Mouse (Mus musculus): ENCODE measurements around the gene Gm960. TPM values are rescaled to one million over a fixed set of nuclear protein-coding genes. Genes with fewer than 3 reads are reported as not detected.

Gm960 gene
- total RNA-seq, 4 experiments from 2014 or later, result not detected

DNA sequence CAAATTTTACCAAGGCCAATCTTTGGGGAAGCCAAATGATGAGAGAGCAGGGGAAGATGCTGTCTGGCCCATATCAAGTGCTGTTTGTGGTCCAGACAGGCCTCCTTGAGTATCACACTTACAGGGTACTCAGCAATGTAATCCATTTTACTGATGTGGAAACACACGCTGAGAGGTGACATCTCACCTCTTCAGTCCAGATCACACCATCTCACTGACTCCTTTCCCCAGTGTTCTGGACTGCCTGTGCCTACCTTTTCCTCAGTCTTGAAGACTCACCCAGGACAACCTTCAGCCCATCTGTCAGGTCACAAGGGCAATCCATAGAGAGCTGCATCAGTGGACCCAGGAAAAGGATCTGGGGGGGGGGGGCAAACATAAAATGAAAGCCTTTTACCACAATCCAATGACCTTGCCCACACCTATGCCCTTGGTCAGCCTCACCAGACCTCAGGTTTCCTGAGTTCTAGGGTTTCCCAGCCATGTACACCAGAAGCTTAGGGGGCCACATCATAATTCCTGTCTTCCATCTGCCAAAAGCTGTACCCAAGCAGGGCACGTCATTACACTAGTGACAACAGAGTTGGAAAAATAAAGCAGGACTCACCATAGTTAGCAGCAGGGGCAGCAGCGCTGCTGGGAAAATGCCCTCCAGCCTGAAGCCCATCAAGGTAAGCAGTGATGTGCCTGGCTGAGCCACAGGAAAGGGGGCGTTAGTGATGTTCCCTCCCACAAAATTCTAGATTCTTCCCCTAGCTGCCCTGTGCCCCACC is 73.9 kb downstream of the Gm960 start:
- no peak for DNase-seq (ENCODE audit: low spot score in 2 of 2)

DNA sequence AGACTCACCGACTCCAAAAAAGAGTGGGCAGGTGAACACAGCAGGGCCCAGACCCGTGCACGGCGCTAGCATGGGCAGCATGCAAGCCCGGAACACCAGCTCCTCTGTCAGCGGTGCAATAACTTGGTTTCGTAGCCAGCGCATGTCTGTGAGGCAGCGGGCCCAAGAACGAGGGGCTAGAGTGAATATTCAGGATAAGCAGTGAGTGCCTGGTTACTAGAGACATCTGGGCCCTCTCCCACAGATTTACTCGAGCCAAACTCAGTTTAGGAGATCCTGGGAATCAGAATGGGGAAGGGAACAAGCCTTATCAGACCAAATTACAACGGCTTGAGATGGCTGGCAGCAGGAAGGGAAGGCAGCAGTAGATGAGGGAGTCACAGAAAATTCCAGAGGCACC is 74.5 kb downstream of the Gm960 start:
- no peak for DNase-seq (ENCODE audit: low spot score in 2 of 2)

DNA sequence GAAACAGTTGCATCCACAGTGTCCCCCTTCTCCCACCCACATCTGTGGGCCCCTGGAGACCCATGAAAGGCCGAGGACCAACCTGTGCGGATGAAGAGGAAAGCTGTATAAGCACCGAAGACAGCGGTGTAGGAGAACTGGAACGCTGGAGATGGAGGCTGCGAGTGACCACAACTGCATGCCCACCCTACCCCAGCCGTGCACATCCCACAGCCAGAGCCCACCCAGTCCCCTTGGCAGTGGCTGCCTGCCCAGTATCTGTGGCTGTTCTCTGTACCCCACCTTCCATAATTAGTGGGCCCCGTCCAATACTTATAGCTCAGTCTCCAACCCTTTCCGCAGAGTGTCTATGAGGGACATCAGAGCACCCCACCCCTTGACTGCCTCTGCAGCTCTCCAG is 75.0 kb downstream of the Gm960 start:
- DNase-seq (ENCODE audit: low spot score in 2 of 2), result no peak

DNA sequence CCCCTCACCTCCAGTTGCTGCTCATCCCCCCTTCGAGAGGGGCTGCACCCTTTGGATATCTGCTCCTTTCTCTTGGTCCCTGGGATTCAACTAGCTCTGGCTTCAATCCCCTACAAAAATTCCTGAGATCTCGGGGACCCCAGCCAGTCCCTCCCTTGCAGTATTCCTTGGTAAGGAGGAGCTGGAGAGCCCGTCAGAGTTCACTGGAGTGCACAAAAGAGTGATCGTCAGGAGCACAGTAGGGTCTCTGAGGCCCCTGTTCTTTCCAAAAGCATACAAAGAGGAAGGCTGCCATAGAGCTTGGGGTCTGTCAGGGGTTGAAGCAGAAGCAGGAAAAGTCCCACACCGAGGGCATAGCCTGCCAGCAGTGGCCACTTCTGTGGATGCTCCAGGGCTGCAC is 75.7 kb downstream of the Gm960 start:
- no peak for DNase-seq (ENCODE audit: low spot score in 2 of 2)

DNA sequence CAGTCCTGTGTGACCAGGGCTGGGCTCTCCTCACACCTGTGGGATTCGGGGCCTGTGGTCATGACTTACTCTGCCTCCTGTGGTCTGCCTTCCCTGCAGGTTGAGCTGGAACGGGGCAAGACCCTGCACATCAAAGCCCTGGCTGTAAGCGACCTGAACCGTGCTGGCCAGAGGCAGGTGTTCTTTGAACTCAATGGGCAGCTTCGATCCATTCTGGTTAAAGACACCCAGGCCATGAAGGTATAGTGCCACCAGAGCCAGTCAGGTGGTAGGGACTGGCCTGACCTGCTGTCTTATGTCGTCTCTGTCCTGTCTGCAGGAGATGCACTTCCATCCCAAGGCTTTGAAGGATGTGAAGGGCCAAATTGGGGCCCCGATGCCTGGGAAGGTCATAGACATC is 77.7 kb downstream of the Gm960 start:
- no peak for DNase-seq (ENCODE audit: low spot score in 2 of 2)

DNA sequence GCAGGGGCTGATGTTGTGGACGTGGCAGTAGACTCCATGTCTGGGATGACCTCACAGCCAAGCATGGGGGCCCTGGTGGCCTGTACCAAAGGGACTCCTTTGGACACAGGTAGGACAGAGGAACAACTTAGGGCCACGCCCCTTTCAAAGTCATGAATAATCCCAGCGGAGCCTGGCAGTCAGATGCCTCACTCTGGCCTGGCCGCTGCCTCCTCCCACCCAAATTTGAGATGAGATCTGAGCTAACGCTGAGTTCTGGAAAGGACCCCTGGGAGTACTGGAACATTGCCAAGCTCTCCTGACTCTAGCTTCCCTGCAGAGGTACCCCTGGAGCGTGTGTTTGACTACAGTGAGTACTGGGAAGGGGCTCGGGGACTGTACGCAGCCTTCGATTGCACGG is 79.0 kb downstream of the Gm960 start:
- no peak for DNase-seq (ENCODE audit: low spot score in 2 of 2)

DNA sequence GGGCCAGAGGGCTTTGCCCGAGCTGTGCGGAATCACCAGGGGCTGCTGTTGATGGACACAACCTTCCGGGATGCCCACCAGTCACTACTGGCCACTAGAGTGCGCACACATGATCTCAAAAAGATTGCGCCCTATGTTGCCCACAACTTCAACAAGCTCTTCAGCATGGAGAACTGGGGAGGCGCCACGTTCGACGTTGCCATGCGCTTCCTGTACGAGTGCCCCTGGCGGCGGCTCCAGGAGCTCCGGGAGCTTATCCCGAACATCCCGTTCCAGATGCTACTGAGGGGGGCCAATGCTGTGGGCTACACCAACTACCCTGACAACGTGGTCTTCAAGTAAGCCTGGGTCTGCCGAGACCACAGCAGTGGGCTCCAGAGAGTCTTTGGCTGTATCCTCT is 80.3 kb downstream of the Gm960 start:
- no peak for DNase-seq (ENCODE audit: low spot score in 2 of 2)

DNA sequence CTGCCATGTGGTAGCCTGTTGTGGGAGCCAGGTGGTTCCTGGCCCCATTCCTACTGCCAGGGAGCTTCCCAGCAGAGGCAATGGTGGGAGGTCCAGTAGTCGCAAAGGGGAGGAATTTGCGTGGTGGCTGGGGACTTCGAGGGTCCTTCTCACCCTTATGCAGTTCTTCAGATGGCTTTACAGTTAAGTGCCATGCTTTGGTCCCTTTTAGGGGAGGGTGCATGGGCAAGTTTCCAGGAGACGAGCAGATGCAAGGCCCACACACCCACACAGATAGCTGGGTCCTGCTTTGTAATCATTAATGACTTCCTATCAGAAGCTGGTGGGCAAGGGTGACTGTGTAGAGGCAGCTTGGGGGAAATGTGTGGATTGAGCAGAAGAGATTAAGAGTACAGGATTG is 81.9 kb downstream of the Gm960 start:
- no peak for DNase-seq (ENCODE audit: low spot score in 2 of 2)

DNA sequence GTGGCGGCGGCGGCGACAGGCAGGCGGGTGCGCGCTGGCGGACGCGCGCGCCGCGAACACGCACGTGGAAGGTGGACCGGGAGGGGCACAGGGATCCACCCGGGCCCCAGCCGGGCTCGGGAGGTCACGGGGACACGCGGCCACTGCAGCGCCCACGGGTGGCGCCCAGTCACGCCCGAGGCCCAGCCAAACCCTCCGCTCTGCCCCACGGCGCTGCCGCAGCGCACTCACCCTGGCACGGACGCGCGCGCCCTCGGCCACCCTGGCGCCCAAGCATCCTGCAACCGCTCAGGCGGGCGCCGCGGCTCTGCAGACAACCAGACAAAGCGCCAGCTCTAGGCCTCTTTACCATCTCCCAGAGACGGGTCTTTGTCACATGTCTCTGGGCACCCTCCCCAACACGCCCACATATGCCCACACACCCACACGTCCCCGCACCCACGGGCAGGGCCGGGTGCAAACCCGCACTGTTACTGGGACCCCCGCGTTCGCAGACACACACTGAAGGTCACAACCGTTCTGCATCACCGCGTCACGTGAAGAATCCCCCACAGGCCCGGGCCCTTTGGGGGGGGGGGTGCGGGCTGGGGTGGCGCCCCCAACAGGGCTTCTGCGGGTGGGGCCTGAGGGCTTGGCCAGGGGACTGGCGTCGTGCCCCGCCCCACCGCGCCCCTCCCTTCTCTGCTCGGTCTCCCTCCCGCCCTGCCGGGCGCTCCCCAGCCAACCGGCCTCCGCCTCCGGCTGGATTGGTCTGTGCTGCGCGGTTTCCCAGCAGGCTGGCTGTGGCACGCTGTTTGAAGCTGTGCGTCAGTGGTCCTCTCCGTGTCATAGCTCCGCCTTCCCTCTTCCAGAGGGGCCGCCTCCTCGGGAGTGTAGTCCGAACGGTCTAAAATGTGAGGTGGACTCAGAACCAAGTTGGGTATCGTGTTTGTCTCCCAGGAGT is 83.0 kb downstream of the Gm960 start, which contains the start of gene Lrfn4:
Gene Lrfn4 (minus strand): TSS at position 517 of the 943 bp plus-strand sequence.
- DNase-seq (ENCODE audit: low spot score in 2 of 2), result peak; percentile 56 to 76

DNA sequence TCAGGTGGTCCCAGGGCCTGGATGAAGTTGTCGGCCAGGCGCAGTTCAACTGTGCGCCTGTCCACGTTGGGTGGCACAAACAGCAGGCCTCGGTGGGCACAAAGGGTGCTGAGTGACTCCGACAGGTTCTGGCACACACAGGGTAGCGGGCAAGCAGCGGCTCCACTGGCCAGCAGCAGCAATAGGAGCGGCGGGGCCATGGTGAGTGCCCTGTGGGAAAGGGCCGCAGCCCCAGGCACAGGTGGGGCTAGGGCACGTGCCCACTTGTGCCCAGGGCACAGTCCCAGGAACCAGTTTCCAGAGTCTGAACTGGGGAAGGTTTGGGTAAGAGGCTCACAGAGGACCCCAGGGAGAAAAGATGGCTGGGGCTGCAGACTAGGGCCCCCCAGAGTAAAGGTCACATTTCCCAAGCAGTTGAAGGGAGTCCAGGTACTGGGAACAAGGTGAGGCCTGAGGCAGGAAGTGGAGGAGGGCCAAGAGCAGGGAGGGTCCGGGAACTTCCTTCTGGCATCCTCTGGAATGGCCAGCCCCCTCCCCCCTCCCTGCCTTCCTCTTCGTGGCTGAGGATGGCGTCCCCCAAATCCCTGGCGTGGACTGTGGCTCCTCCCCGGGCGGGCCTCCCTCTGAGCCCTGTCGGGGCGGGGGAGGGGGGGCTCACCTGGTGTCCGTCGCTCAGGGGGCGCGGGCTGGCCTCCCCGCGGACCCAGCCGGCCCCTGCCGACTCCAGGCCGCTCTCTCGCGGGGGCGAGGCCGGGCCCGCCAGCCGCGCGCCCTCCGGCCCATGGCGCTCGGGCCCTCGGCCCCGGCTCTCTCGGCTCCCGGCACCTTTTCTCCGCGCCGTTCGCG is 83.9 kb downstream of the Gm960 start:
- DNase-seq (ENCODE audit: low spot score in 2 of 2), result no peak

DNA sequence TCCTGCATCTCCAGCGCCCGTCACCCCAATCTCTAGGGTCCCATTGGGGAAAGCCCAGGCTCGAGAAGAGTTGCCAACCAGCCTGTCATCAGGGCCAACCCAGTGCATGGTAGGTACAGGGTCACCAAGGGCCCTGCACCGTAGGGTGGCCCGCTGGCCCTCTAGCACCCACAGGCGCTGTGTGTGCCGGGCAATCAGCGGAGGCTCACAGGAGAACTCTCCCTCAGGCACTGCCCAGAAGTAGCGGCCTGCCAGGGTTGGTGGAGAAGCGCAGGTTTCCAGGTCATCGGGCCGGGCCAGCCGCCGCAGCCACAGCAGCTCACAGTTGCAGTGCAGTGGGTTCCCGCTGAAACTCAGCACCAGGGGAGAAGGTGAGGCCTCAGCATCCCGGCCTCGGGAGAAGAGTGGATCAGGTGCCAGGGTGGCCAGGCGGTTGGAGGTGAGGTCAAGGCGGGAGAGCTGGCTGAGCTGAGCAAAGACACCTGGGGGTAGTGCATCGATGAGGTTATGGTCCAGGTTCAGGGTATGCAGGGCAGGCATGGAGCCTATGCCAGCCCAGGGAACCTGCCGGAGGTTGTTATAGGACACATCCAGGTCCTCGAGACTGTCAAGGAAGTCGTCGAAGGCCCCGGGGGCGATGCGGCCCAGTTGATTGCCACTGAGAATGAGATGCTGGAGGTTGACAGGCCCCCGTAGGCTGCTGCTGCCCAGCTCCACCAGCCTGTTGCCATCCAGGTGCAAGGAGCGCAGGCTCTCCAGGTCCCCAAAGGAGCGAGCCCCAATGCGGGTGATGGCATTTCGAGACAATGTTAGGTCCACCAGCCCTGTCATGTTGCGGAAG is 84.8 kb downstream of the Gm960 start:
- no peak for DNase-seq (ENCODE audit: low spot score in 2 of 2)

DNA sequence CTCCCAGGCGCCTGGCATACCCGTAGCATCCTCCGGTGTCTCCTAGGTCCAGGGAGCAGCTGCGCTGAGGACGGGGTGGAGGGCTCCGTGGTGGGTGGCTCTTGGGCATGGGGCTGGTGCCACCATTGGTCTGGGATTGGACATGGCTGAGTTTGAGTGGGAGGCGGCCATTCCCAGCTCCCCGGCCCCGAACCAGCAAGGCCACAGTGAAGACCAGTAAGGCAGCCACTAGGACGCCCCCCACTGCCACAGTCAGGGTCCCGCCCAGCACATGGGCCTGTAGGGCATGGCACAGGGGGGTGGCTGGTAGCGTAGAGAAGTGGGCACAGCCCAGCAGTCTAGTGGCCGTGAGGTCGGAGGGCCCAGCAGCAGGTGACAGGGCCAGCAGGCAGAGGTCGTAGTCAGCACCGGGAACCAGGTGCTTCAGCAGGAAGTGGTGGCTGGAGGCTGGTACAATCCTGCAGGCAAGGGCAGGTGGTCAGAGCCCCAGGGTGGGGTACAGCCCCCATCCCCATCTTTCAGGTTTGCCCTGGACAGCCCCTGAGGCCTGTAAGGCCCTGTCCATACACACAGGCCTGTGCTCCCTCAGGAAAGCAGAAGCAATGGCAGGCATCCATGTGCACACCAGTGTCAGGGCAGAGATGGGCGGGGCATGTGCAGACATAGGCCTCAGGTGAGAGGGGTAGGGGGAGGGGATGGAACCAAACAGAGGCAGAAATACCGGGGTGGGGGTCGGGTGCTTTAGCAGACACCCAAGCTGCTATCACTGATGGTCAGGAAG is 86.1 kb downstream of the Gm960 start:
- DNase-seq (ENCODE audit: low spot score in 2 of 2), result no peak

DNA sequence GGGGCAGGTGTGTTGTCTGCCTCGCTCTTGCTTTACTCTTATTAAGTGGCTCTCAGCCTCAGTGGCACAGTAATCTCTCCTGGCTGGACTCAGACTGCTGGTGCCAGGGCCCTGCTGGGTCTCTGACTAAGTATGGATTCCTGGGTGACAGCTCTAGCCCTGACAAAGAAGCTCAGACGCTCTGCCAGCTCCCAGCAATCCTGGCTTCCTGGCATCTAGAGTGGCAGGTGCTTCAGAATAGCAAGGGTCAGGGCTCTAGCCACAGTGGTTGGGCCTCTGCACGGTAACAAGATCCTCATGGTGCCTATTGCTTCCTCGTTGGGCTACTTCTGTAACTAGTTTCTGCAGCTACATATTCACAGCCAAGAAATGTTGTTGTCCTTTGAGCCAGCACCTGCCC is 88.4 kb downstream of the Gm960 start:
- peak in 1 of 2 experiments; percentile 72 for DNase-seq (ENCODE audit: low spot score in 2 of 2)

DNA sequence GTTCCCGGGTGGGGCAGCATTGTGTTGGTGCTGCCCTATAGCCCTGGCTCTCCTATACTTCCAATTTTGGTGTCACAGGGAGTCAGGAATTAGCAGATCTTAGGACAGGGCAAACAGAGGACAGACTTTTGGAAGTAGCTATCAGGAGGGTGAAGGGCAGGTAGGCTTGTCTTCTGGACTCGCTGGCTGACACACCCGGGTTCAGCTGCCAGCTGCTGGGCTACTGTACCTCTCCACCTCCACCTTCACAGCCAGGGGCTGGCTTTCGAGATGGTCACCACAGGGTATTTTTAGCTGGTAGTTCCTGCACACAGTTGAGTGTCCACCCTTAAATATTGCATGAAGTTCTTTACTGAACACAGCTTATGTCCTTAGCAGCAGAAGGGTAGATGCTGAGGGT is 90.0 kb downstream of the Gm960 start:
- DNase-seq (ENCODE audit: low spot score in 2 of 2), result no peak

DNA sequence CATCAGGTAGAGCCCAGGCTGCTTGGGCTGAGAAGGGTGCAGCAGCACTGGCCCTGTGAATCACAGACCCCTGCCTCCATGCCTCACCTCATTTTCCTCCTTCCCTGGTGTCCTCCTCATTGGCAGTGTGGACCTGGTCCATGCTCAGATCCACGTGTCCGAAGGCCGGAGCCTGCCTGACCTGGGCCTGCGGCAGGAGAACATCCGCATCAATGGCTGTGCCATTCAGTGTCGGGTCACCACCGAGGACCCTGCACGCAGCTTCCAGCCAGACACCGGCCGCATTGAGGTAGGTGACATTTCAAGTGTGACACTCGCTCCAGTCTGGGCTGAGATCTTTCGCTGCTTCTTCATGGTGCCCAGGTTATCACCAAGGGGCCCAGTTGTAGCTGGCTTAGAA is 91.1 kb downstream of the Gm960 start:
- no peak for DNase-seq (ENCODE audit: low spot score in 2 of 2)

DNA sequence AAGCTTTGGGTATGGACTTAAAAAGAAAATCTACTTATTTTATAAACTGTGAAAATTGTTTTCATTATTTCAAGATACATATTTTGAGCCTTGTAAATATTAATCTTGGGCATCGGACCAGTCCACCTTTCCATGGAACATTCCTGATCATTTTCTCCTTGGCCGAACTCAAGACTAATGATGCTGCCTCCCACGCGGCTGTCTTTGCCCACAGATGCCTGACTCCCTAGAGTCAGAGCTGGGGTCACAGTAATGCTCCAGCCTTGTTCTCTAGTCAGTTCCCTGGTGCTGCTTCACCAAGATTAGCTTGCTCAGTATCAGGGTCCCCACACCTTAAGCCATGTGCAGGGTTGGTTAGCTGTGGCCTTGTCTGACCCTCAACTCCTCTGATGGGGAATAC is 92.8 kb downstream of the Gm960 start:
- DNase-seq (ENCODE audit: low spot score in 2 of 2), result no peak

DNA sequence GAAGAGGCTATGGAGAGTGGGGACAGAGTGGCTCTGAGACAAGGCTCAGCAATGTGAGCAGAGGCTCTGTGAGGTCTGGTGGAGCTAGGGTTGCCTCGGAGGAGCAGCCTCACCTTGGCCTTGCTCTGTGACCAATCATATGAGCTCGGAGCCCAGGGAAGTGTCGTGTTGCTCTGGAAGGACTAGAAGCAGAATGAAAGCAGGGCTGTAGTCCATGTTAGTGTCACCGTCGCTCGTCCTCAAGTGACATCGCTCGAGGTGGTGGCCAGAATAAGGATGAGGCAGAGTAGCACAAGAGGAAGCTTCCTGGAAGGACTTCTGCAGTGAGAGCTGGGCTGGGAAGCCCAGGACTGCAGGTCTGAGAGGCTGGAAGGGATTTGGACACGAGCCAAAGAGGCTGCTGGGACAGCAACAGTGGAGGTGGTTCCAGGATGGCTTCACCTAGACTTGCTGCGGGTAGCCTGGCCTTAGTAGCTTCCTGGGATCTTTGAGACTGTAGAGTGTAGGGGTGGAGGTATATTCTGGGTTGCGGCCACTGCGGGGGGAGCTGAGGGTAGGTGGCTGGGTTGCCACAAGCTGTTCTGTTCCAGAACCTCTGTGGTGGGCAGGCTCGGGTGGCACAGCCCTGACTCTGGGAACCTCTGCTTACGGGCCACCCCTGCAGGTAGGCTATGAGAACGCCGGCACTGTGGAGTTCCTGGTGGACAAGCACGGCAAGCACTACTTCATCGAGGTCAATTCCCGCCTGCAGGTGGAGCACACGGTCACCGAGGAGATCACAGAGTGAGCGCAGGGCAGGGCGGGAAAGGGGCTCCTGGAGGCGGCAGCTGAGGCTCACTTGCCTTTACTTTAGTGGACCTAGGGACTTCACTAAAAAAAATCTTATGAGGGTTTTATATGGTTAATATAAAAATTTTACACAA is 94.4 kb downstream of the Gm960 start:
- DNase-seq (ENCODE audit: low spot score in 2 of 2), result no peak

DNA sequence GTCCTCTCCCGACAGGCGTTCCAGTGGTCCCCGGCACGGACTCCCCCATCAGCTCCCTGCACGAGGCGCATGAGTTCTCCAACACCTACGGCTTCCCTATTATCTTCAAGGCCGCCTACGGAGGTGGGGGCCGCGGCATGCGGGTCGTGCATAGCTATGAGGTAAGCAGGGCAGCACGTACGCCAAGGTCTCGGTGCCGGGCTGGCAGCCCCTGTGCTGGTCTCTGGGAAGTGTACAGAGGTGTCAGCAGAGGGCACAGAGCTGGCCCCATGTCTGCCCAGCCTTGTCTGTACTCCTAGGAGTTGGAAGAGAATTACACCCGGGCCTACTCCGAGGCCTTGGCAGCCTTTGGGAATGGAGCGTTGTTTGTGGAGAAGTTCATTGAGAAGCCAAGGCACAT is 96.0 kb downstream of the Gm960 start:
- DNase-seq (ENCODE audit: low spot score in 2 of 2), result no peak

DNA sequence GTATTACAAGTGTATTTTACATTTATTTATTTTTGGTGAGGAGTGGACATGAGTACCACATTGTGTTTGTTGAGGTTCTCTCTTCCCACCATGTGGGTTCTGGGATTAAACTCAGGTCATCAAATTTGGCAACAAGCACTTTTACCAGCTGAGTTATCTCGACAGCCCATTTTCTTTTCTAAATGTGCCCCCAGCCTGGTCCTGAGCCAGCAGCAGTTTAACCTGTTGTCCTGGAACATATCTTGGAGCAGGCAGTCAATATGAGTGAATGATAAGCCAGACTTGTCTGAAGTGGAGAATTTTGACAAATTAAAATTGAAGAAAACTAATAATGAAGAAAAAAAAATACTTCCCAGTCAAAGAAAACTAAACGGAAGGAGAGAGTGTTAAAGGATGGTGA is 102.4 kb downstream of the Gm960 start:
- no peak for DNase-seq (ENCODE audit: low spot score in 2 of 2)
